ENCODE assay signal across 13 mouse cellular contexts in genomic region chr12:79944090-79944489, GRCm38 (mm10).
DNase-seq lines count a peak whose midpoint lies in the region; ATAC-seq lines count a peak whose summit lies in the region.
"Had no signal": no experiment of that assay in that cellular context is flagged by ENCODE, and none has a peak within 500 bp of the region (broad histone marks: within the 10 kb centered on the region; RNA-seq: fewer than 3 reads in every experiment).

No protein-coding gene starts in this region.

- H3K4me3 ChIP-seq in forebrain, embryonic 10.5 days, result no peak overlapping the region
- no peak overlapping the region for H3K4me3 ChIP-seq in forebrain, embryonic 13.5 days
- no peak overlapping the region for H3K4me3 ChIP-seq in kidney, embryonic 15.5 days (replicated peaks)
- no peak overlapping the region for H3K4me3 ChIP-seq in embryonic facial prominence, embryonic 15.5 days (replicated peaks)
- H3K4me3 ChIP-seq in liver, embryonic 12.5 days, result no peak overlapping the region
- H3K4me3 ChIP-seq: forebrain, embryonic 15.5 days; midbrain, embryonic 12.5 days had no signal

- DNase-seq in forebrain, embryonic 10.5 days (ENCODE audit: extremely low spot score, low spot score), result no peak
- no peak for DNase-seq in kidney, postnatal 4 days
- DNase-seq in thymus, postnatal 4 days, result no peak
- DNase-seq in adrenal gland, postnatal 36 days, result no peak
- DNase-seq: adrenal gland, adult 8-10 months; cerebellum, adult 9-10 months had no signal

- H3K27ac ChIP-seq in forebrain, embryonic 10.5 days, result peak overlapping the region; percentile 85
- no peak overlapping the region for H3K27ac ChIP-seq in forebrain, embryonic 13.5 days
- H3K27ac ChIP-seq in kidney, embryonic 15.5 days, result peak overlapping the region; percentile 92
- H3K27ac ChIP-seq in embryonic facial prominence, embryonic 15.5 days (replicated peaks), result peak overlapping the region; percentile 84
- peak overlapping the region; percentile 57 for H3K27ac ChIP-seq in liver, embryonic 12.5 days
- H3K27ac ChIP-seq: forebrain, embryonic 15.5 days had no signal

- no peak for ATAC-seq in forebrain, embryonic 13.5 days
- ATAC-seq in kidney, embryonic 15.5 days (replicated peaks; ENCODE audit: low FRiP score), result no peak
- ATAC-seq in embryonic facial prominence, embryonic 15.5 days (ENCODE audit: insufficient number of reproducible peaks, low FRiP score, low TSS enrichment, low read depth), result no peak
- ATAC-seq in liver, embryonic 12.5 days, result no peak
- ATAC-seq: forebrain, embryonic 15.5 days had no signal

- H3K9me3 ChIP-seq in forebrain, embryonic 10.5 days, result no peaks in the 10 kb centered on the region
- H3K9me3 ChIP-seq in forebrain, embryonic 13.5 days (replicated peaks), result no peaks in the 10 kb centered on the region
- H3K9me3 ChIP-seq in kidney, embryonic 15.5 days (replicated peaks), result no peaks in the 10 kb centered on the region
- no peaks in the 10 kb centered on the region for H3K9me3 ChIP-seq in embryonic facial prominence, embryonic 15.5 days (replicated peaks)
- no peaks in the 10 kb centered on the region for H3K9me3 ChIP-seq in liver, embryonic 12.5 days (replicated peaks)
- H3K9me3 ChIP-seq: forebrain, embryonic 15.5 days; G1E; midbrain, embryonic 12.5 days had no signal

- H3K4me1 ChIP-seq in forebrain, embryonic 10.5 days, result peaks cover 59% of the 10 kb centered on the region
- H3K4me1 ChIP-seq in forebrain, embryonic 13.5 days, result peaks cover 15% of the 10 kb centered on the region
- H3K4me1 ChIP-seq in kidney, embryonic 15.5 days, result peaks cover 70% of the 10 kb centered on the region
- peaks cover 57% of the 10 kb centered on the region for H3K4me1 ChIP-seq in embryonic facial prominence, embryonic 15.5 days
- peaks cover 40% of the 10 kb centered on the region for H3K4me1 ChIP-seq in liver, embryonic 12.5 days
- H3K4me1 ChIP-seq: forebrain, embryonic 15.5 days had no signal

- no peaks in the 10 kb centered on the region for H3K36me3 ChIP-seq in forebrain, embryonic 10.5 days (replicated peaks)
- H3K36me3 ChIP-seq in forebrain, embryonic 13.5 days (ENCODE audit: poor library complexity, severe bottlenecking), result no peaks in the 10 kb centered on the region
- no peaks in the 10 kb centered on the region for H3K36me3 ChIP-seq in kidney, embryonic 15.5 days
- no peaks in the 10 kb centered on the region for H3K36me3 ChIP-seq in embryonic facial prominence, embryonic 15.5 days
- no peaks in the 10 kb centered on the region for H3K36me3 ChIP-seq in liver, embryonic 12.5 days
- H3K36me3 ChIP-seq: forebrain, embryonic 15.5 days; G1E; midbrain, embryonic 12.5 days had no signal

- no peak overlapping the region for H3K9ac ChIP-seq in forebrain, embryonic 13.5 days
- H3K9ac ChIP-seq in kidney, embryonic 15.5 days, result no peak overlapping the region
- no peak overlapping the region for H3K9ac ChIP-seq in embryonic facial prominence, embryonic 15.5 days
- H3K9ac ChIP-seq in liver, embryonic 12.5 days, result no peak overlapping the region
- H3K9ac ChIP-seq: forebrain, embryonic 15.5 days had no signal

- WGBS in forebrain, embryonic 10.5 days, result 89% methylated on average over 10 of the region's 10 CpGs
- WGBS in forebrain, embryonic 13.5 days, result 92% methylated on average over 10 of the region's 10 CpGs
- WGBS in kidney, embryonic 15.5 days, result 66% methylated on average over 10 of the region's 10 CpGs
- 67% methylated on average over 10 of the region's 10 CpGs for WGBS in embryonic facial prominence, embryonic 15.5 days
- WGBS in liver, embryonic 12.5 days (ENCODE audit: insufficient replicate concordance), result 62% methylated on average over 10 of the region's 10 CpGs

- peaks cover 5% of the 10 kb centered on the region; the same call in 1 of the 2 replicates for H3K27me3 ChIP-seq in forebrain, embryonic 10.5 days (ENCODE audit: poor library complexity, severe bottlenecking)
- no peaks in the 10 kb centered on the region for H3K27me3 ChIP-seq in forebrain, embryonic 13.5 days
- H3K27me3 ChIP-seq in kidney, embryonic 15.5 days, result no peaks in the 10 kb centered on the region
- H3K27me3 ChIP-seq in embryonic facial prominence, embryonic 15.5 days, result no peaks in the 10 kb centered on the region
- no peaks in the 10 kb centered on the region for H3K27me3 ChIP-seq in liver, embryonic 12.5 days (replicated peaks)
- H3K27me3 ChIP-seq: forebrain, embryonic 15.5 days had no signal

- H3K4me2 ChIP-seq in forebrain, embryonic 13.5 days, result no peak overlapping the region
- H3K4me2 ChIP-seq in kidney, embryonic 15.5 days, result no peak overlapping the region
- H3K4me2 ChIP-seq in embryonic facial prominence, embryonic 15.5 days (replicated peaks), result no peak overlapping the region
- no peak overlapping the region for H3K4me2 ChIP-seq in liver, embryonic 12.5 days
- H3K4me2 ChIP-seq: forebrain, embryonic 15.5 days; midbrain, embryonic 12.5 days had no signal
